Mouse (Mus musculus) cerebral cortex, adult 2 months (tissue): ENCODE measurements around the gene 0610010F05Rik.

Experiments used
- WGBS: fragments of 180-500 bp; shearing (Covaris S2); methylation state at CpG from one replicate; pipeline ENCODE4 v1.1.7; 2018; 5-methylcytosine and 5-hydroxymethylcytosine counted together

0610010F05Rik gene

DNA sequence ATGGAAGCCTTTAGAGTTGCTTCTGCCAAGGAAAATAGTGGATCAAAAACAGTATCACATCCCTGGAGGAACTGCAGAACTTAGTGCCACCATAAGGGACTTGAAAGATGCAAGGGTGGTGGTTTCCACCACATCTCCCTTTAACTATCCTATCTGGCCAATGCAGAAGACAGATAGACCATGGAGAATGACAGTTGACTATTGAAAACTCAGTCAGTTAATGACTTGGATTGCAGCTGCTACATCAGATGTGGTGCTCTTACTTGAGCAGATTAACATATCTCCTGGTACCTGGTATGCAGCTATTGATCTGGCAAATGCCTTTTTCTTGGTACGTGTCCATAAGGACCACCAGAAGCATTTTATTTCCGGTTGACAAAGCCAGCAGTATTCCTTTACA is 96.0 kb downstream of the 0610010F05Rik start:
- 91% methylated on average over 2 of the region's 2 CpGs for WGBS

DNA sequence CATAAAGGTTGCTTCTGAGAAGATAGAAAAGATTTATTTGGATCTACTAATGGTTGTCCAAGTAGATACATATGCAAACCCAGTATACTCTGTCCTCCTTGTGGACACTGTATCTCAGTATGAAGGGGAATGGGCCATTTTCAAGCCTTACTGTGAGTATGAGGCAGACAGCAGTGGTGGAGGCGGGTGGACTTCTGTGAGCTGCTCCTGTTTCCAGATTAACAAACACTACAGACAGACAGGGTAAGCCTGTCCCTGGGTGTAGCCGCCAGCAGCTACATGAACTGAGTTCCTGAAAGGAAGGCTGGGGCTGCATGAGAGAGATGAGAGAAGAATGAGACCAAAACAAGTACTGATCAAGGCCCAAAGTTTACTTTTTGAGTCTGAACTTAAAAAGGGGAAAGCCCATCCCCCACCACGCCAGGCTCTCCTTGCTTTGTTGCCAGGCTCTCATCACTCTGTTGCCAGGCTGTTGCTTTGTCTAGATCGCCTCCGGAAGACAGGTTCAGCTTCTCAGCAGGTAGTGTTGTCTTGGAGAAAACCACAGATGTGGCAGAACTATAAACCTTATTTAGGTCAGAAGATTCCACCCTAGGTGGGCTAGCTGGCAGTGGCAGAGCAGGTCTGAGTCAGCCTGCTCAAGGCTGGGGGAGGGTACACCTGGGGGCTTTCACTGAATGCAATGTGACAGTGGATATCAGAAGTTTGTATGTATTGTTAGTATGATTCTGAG is 112.8 kb downstream of the 0610010F05Rik start, which contains the start of gene 1700093K21Rik:
1700093K21Rik (minus strand) TSS at position 683 of the 733 bp plus-strand sequence.
- WGBS: 50% methylated on average over 5 of the region's 5 CpGs

DNA sequence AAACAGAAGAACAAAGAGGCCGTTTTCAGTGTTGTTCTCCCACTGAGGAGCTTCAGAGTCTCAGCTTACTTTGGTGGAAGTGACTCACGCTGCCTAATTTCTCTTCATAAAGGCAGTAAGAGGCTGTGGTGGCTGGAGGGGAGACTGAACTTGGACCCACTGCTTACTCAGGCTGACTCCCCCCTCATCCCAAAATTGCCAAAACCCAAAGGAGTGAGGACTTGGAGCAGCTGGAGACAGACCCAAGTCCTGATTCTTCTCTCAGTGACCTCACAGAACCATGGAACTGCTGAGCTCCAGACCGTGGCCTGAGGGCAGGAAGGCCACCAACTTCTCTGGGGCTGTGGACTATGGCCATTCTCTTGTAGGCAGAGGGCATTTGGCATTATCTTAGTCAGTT is 114.5 kb downstream of the 0610010F05Rik start:
- WGBS: 70% methylated on average over 3 of the region's 3 CpGs

DNA sequence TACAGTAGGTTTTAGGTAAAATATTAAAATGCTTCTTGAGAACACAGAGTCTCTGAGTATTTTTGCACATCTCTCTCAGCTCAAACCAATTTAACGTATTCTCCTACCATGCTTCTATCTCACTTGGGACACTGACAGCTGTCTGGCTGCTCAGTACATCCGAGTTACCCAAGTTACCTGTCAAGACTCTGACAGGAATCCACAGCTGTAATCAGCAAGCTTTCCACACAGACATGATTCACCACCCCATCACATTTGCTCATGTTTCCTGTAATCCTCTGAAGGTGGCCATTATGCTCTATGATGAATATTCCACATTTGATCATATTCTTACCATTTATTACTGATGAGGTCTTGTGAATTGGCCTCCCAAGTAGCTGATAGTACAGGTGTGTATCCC is 118.1 kb downstream of the 0610010F05Rik start:
- 89% methylated on average over 2 of the region's 2 CpGs for WGBS
